Mouse (Mus musculus) cerebellum, adult 2 months (tissue): ENCODE results near the gene Pheta2.

Source experiments
- CTCF ChIP-seq: fragments of 200-500 bp; IDR thresholded peaks from 2 replicates; pipeline ENCODE4 v1.5.1; 2011; ENCODE audit warnings: low read depth, mild to moderate bottlenecking, control low read depth, low read length, moderate library complexity, borderline replicate concordance; ENCODE audit not compliant: insufficient read depth
- POLR2A ChIP-seq: fragments of 200-500 bp; IDR thresholded peaks from 2 replicates; pipeline ENCODE4 v1.6.1; 2011; ENCODE audit warnings: low read length, control low read depth, borderline replicate concordance; ENCODE audit not compliant: insufficient read depth

GRCm38 (mm10) chr15:82293271-82293711 lies 45.5 kb upstream of the Pheta2 start:
- TF ChIP-seq POLR2A (no peak), CTCF (no peak)
